Mouse (Mus musculus): ENCODE measurements around the gene Mr1.
A peak's percentile ranks its signal among the peaks of the same experiment; 100 is the strongest.

Gene Mr1

GRCm38 (mm10) chr1:155127429-155127934 is 19.1 kb downstream of the Mr1 start:
- DNase-seq (ENCODE audit: low spot score): no peak

- no peak for DNase-seq (ENCODE audit: low spot score)
Measured at GRCm38 (mm10) chr1:155126716-155127115, 19.9 kb downstream of the Mr1 start.

- no peak for DNase-seq (ENCODE audit: low spot score)
Measured at GRCm38 (mm10) chr1:155124397-155124796, 22.2 kb downstream of the Mr1 start.

- DNase-seq (ENCODE audit: low spot score): peak; percentile 31
Measured at GRCm38 (mm10) chr1:155121977-155122939, 24.4 kb downstream of the Mr1 start.

GRCm38 (mm10) chr1:155119719-155120118 is 26.9 kb downstream of the Mr1 start:
- no peak for DNase-seq (ENCODE audit: low spot score)

- no peak for DNase-seq (ENCODE audit: low spot score)
Measured at GRCm38 (mm10) chr1:155113946-155114345, 32.7 kb downstream of the Mr1 start.

- no peak for DNase-seq (ENCODE audit: low spot score)
Measured at GRCm38 (mm10) chr1:155112875-155113274, 33.7 kb downstream of the Mr1 start.

- DNase-seq (ENCODE audit: low spot score): no peak
Measured at GRCm38 (mm10) chr1:155112118-155112517, 34.5 kb downstream of the Mr1 start.

- no peak for DNase-seq (ENCODE audit: low spot score)
Measured at GRCm38 (mm10) chr1:155111491-155111890, 35.1 kb downstream of the Mr1 start.

GRCm38 (mm10) chr1:155109387-155110350 is 36.9 kb downstream of the Mr1 start:
- DNase-seq (ENCODE audit: low spot score): no peak

- no peak for DNase-seq (ENCODE audit: low spot score)
Measured at GRCm38 (mm10) chr1:155108412-155108811, 38.2 kb downstream of the Mr1 start.

- no peak for DNase-seq (ENCODE audit: low spot score)
Measured at GRCm38 (mm10) chr1:155107843-155108242, 38.8 kb downstream of the Mr1 start.

GRCm38 (mm10) chr1:155106310-155106709 is 40.3 kb downstream of the Mr1 start:
- DNase-seq (ENCODE audit: low spot score): no peak

GRCm38 (mm10) chr1:155103991-155104390 is 42.6 kb downstream of the Mr1 start:
- DNase-seq (ENCODE audit: low spot score): no peak

GRCm38 (mm10) chr1:155102631-155103030 is 44.0 kb downstream of the Mr1 start:
- no peak for DNase-seq (ENCODE audit: low spot score)

GRCm38 (mm10) chr1:155099280-155099848 is 47.2 kb downstream of the Mr1 start, which contains the start of gene Ier5:
Ier5 (minus strand) TSS chr1:155099636.
- peak; percentile 95 for DNase-seq (ENCODE audit: low spot score)

GRCm38 (mm10) chr1:155098486-155099279 is 47.9 kb downstream of the Mr1 start:
- peak; percentile 43 for DNase-seq (ENCODE audit: low spot score)

GRCm38 (mm10) chr1:155097931-155098485 is 48.6 kb downstream of the Mr1 start:
- DNase-seq (ENCODE audit: low spot score): no peak

- DNase-seq (ENCODE audit: low spot score): no peak
Measured at GRCm38 (mm10) chr1:155097354-155097753, 49.3 kb downstream of the Mr1 start.

GRCm38 (mm10) chr1:155096620-155097261 is 49.9 kb downstream of the Mr1 start:
- DNase-seq (ENCODE audit: low spot score): no peak

Data from ovary, postnatal 14 days (tissue).